Mouse (Mus musculus): ENCODE data around the gene Iqck. TPM values are rescaled to one million over a fixed set of nuclear protein-coding genes. Genes with fewer than 3 reads are reported as not detected.

Iqck gene
- total and polyA plus RNA-seq, 2 experiments from 2014 or later, result 3.5 to 5.9 TPM

DNA sequence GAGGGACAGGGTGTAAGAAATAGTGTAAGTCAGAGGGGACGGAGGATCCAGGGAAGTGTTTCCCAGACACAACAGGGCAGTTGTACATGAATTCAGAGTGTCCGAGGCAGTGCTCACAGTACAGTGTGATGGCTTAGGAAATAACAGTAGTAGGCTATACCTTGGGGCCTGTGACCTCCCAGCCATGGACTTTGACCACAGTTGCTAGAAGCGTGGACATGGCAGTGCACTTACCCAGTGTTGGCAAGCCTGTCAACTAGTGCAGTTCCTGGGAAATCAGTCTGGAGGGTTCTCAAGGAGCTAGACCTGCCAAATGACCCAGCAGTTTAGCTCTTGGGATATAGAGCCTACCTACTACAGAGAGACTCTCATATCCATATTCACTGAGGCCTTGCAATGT is 39.3 kb upstream of the Iqck start:
- Histone ChIP-seq H3K4me1 (ENCODE audit: insufficient read depth, low read length) (no peaks in the 10 kb centered on the region), H3K4me2 (ENCODE audit: low read depth, low read length, poor library complexity, severe bottlenecking) (no peak overlapping the region), H3K27me3 (ENCODE audit: insufficient read depth, low read length) (no peaks in the 10 kb centered on the region), H3K27ac (ENCODE audit: low read depth, low read length) (no peak overlapping the region), H3K9me3 (ENCODE audit: low read length) (no peaks in the 10 kb centered on the region), H3K4me3 (ENCODE audit: low read depth, low read length) (no peak overlapping the region), H3K9ac (replicated peaks; ENCODE audit: low read length, poor library complexity, severe bottlenecking) (no peak overlapping the region), H3K36me3 (ENCODE audit: insufficient read depth, low read length) (peaks cover 43% of the 10 kb centered on the region)
- TF ChIP-seq CTCF (IDR thresholded peaks at IDR 0.05), result no peak
- no peak for ATAC-seq (ENCODE audit: low FRiP score)
- 95% methylated on average over 3 of the region's 3 CpGs for WGBS
- no peak for DNase-seq (ENCODE audit: low spot score)

GRCm38 (mm10) chr7:118817741-118818140 is 37.8 kb upstream of the Iqck start:
- H3K9me3 ChIP-seq (ENCODE audit: low read length), result no peaks in the 10 kb centered on the region
- TF ChIP-seq CTCF (IDR thresholded peaks at IDR 0.05), result no peak
- no peaks in the 10 kb centered on the region for H3K4me1 ChIP-seq (ENCODE audit: insufficient read depth, low read length)
- peaks cover 45% of the 10 kb centered on the region for H3K36me3 ChIP-seq (ENCODE audit: insufficient read depth, low read length)
- DNase-seq (ENCODE audit: low spot score) (no peak), ATAC-seq (ENCODE audit: low FRiP score) (no peak)
- no peaks in the 10 kb centered on the region for H3K27me3 ChIP-seq (ENCODE audit: insufficient read depth, low read length)
- 97% methylated on average over 7 of the region's 7 CpGs for WGBS
- no peak overlapping the region for H3K4me3 ChIP-seq (ENCODE audit: low read depth, low read length)
- H3K9ac ChIP-seq (replicated peaks; ENCODE audit: low read length, poor library complexity, severe bottlenecking), result no peak overlapping the region
- no peak overlapping the region for H3K27ac ChIP-seq (ENCODE audit: low read depth, low read length)
- H3K4me2 ChIP-seq (ENCODE audit: low read depth, low read length, poor library complexity, severe bottlenecking), result no peak overlapping the region

GRCm38 (mm10) chr7:118819666-118820065 is 35.9 kb upstream of the Iqck start:
- DNase-seq (ENCODE audit: low spot score) (no peak), ATAC-seq (ENCODE audit: low FRiP score) (no peak)
- Histone ChIP-seq H3K4me3 (ENCODE audit: low read depth, low read length) (no peak overlapping the region), H3K36me3 (ENCODE audit: insufficient read depth, low read length) (peaks cover 39% of the 10 kb centered on the region), H3K27ac (ENCODE audit: low read depth, low read length) (no peak overlapping the region), H3K9me3 (ENCODE audit: low read length) (no peaks in the 10 kb centered on the region), H3K27me3 (ENCODE audit: insufficient read depth, low read length) (no peaks in the 10 kb centered on the region), H3K9ac (replicated peaks; ENCODE audit: low read length, poor library complexity, severe bottlenecking) (no peak overlapping the region), H3K4me2 (ENCODE audit: low read depth, low read length, poor library complexity, severe bottlenecking) (no peak overlapping the region), H3K4me1 (ENCODE audit: insufficient read depth, low read length) (no peaks in the 10 kb centered on the region)
- TF ChIP-seq CTCF (IDR thresholded peaks at IDR 0.05), result no peak
- 83% methylated on average over 1 of the region's 1 CpGs for WGBS

- H3K27ac ChIP-seq (ENCODE audit: low read depth, low read length), result no peak overlapping the region
- no peak for TF ChIP-seq CTCF (IDR thresholded peaks at IDR 0.05)
- H3K4me3 ChIP-seq (ENCODE audit: low read depth, low read length), result no peak overlapping the region
- H3K36me3 ChIP-seq (ENCODE audit: insufficient read depth, low read length), result peaks cover 37% of the 10 kb centered on the region
- 76% methylated on average over 7 of the region's 7 CpGs for WGBS
- no peaks in the 10 kb centered on the region for H3K4me1 ChIP-seq (ENCODE audit: insufficient read depth, low read length)
- H3K9ac ChIP-seq (replicated peaks; ENCODE audit: low read length, poor library complexity, severe bottlenecking), result no peak overlapping the region
- H3K27me3 ChIP-seq (ENCODE audit: insufficient read depth, low read length), result no peaks in the 10 kb centered on the region
- no peaks in the 10 kb centered on the region for H3K9me3 ChIP-seq (ENCODE audit: low read length)
- ATAC-seq (ENCODE audit: low FRiP score) (no peak), DNase-seq (ENCODE audit: low spot score) (no peak)
- H3K4me2 ChIP-seq (ENCODE audit: low read depth, low read length, poor library complexity, severe bottlenecking), result no peak overlapping the region
These were observed 34.2 kb upstream of the Iqck start for GRCm38 (mm10) chr7:118821356-118821755.

DNA sequence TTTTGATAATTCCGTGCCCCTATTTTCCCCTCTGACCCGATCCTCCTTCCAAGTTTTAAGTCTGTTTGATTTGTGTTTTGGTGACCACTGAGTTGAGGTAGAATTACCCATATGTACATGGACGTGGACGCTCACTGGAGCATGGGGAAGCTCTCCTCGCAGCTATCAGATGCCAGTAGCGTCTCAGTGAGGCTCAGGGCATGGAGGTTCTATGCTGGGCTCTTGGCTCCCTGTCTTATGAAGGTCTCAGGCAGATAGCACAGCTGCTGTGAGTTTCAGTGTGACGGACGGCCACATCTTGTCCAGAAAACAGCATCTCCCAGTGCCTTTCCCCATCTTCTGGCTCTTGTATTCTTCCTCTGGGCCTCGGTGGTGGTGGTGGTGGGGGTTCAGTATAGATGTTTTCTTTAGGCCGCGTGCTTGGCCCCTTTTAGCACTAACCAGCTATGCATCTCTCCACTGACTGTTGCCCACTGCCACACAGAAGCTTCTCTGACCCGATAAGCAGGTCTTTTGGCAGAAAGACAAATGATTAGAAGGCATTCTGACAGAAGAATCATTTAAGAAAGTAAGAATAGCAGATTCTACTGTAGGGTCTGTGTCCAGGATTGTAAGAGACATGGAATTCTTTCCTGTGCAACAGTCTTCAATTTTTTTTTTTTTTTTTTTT is 33.5 kb upstream of the Iqck start:
- Histone ChIP-seq H3K36me3 (ENCODE audit: insufficient read depth, low read length) (peaks cover 43% of the 10 kb centered on the region), H3K9ac (replicated peaks; ENCODE audit: low read length, poor library complexity, severe bottlenecking) (no peak overlapping the region), H3K27me3 (ENCODE audit: insufficient read depth, low read length) (no peaks in the 10 kb centered on the region), H3K4me1 (ENCODE audit: insufficient read depth, low read length) (no peaks in the 10 kb centered on the region), H3K27ac (ENCODE audit: low read depth, low read length) (no peak overlapping the region), H3K4me3 (ENCODE audit: low read depth, low read length) (no peak overlapping the region), H3K4me2 (ENCODE audit: low read depth, low read length, poor library complexity, severe bottlenecking) (no peak overlapping the region), H3K9me3 (ENCODE audit: low read length) (no peaks in the 10 kb centered on the region)
- ATAC-seq (ENCODE audit: low FRiP score) (no peak), DNase-seq (ENCODE audit: low spot score) (no peak)
- no peak for TF ChIP-seq CTCF (IDR thresholded peaks at IDR 0.05)
- 90% methylated on average over 12 of the region's 12 CpGs for WGBS

DNA sequence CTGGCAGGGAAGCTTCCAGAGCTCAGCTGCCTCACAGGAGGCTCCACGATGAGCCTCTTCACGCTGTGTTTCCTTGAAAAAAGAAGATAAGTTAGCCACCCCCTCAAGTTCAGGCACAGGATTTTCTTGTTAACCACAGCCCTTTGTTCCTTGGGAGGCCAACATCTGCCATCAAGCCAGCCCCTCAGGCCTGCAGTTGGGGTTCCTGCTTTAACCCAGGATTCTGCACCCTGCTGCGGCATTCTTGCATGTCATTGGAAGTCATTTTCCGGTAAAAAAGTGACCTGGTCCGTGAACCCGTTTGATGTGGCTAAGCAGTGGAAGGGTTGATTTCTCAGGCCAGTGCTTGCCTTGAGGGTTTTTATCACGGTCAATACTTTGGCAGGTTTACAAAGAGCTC is 31.1 kb upstream of the Iqck start:
- WGBS, result 42% methylated on average over 7 of the region's 7 CpGs
- Histone ChIP-seq H3K27me3 (ENCODE audit: insufficient read depth, low read length) (no peaks in the 10 kb centered on the region), H3K4me2 (ENCODE audit: low read depth, low read length, poor library complexity, severe bottlenecking) (no peak overlapping the region), H3K9ac (replicated peaks; ENCODE audit: low read length, poor library complexity, severe bottlenecking) (no peak overlapping the region), H3K27ac (ENCODE audit: low read depth, low read length) (no peak overlapping the region), H3K4me1 (ENCODE audit: insufficient read depth, low read length) (no peaks in the 10 kb centered on the region), H3K9me3 (ENCODE audit: low read length) (no peaks in the 10 kb centered on the region), H3K4me3 (ENCODE audit: low read depth, low read length) (no peak overlapping the region), H3K36me3 (ENCODE audit: insufficient read depth, low read length) (peaks cover 36% of the 10 kb centered on the region)
- no peak for TF ChIP-seq CTCF (IDR thresholded peaks at IDR 0.05)
- no peak for ATAC-seq (ENCODE audit: low FRiP score)
- no peak for DNase-seq (ENCODE audit: low spot score)
